Mouse (Mus musculus): ENCODE measurements around the gene 4833423E24Rik. TPM values are rescaled to one million over a fixed set of nuclear protein-coding genes. Genes with fewer than 3 reads are reported as not detected.

The 4833423E24Rik gene
- polyA plus RNA-seq (2012; rRNA removed) = not detected in 2 replicates

GRCm38 (mm10) chr2:85518879-85519278 is at the start of gene 4833423E24Rik:
Gene 4833423E24Rik, minus strand, starts transcription at chr2:85519024.

GRCm38 (mm10) chr2:85443539-85443938 is 75.3 kb downstream of the 4833423E24Rik start, which contains the start of gene Olfr995:
Gene Olfr995, minus strand, starts transcription at chr2:85443639.

GRCm38 (mm10) chr2:85436351-85436750 is 82.5 kb downstream of the 4833423E24Rik start, which contains the start of gene Olfr994:
Gene Olfr994, minus strand, starts transcription at chr2:85436451.

Other genes starting within 250 kb of the 4833423E24Rik start
- gene Olfr987, start 179.7 kb downstream of the 4833423E24Rik start, polyA plus RNA-seq (2012; rRNA removed) = not detected in 2 replicates
- gene Olfr988, start 155.8 kb downstream of the 4833423E24Rik start, polyA plus RNA-seq (2012; rRNA removed) = not detected in 2 replicates
- gene Olfr992, start 109.6 kb downstream of the 4833423E24Rik start, polyA plus RNA-seq (2012; rRNA removed) = not detected in 2 replicates
- gene Olfr993, start 104.1 kb downstream of the 4833423E24Rik start, polyA plus RNA-seq (2012; rRNA removed) = not detected in 2 replicates
- not detected in 2 replicates for gene Olfr994, start 82.6 kb downstream of the 4833423E24Rik start, polyA plus RNA-seq (2012; rRNA removed)
- not detected in 2 replicates for gene Olfr995, start 75.4 kb downstream of the 4833423E24Rik start, polyA plus RNA-seq (2012; rRNA removed)
- not detected in 2 replicates for gene Olfr996, start 60.2 kb upstream of the 4833423E24Rik start, polyA plus RNA-seq (2012; rRNA removed)
- gene Olfr998, start 69.9 kb upstream of the 4833423E24Rik start, polyA plus RNA-seq (2012; rRNA removed) = not detected in 2 replicates
- gene Olfr1000, start 92.9 kb upstream of the 4833423E24Rik start, polyA plus RNA-seq (2012; rRNA removed) = not detected in 2 replicates
- gene Olfr1002, start 131.7 kb upstream of the 4833423E24Rik start, polyA plus RNA-seq (2012; rRNA removed) = not detected in 2 replicates
- not detected in 2 replicates for gene Olfr154, start 145.4 kb upstream of the 4833423E24Rik start, polyA plus RNA-seq (2012; rRNA removed)
- not detected in 2 replicates for gene Olfr1006, start 159.7 kb upstream of the 4833423E24Rik start, polyA plus RNA-seq (2012; rRNA removed)
- gene Olfr1008, start 170.4 kb upstream of the 4833423E24Rik start, polyA plus RNA-seq (2012; rRNA removed) = not detected in 2 replicates
- not detected in 2 replicates for gene Olfr1009, start 196.4 kb upstream of the 4833423E24Rik start, polyA plus RNA-seq (2012; rRNA removed)
- not detected in 2 replicates for gene Olfr1012, start 243.7 kb upstream of the 4833423E24Rik start, polyA plus RNA-seq (2012; rRNA removed)
- gene Olfr1013, start 248.1 kb upstream of the 4833423E24Rik start, polyA plus RNA-seq (2012; rRNA removed) = not detected in 2 replicates